Mouse (Mus musculus) intestine, embryonic 14.5 days (tissue): ENCODE data around the gene Olfr1537. TPM values are rescaled to one million over a fixed set of nuclear protein-coding genes. Genes with fewer than 3 reads are reported as not detected.

ENCODE experiments used
- ATAC-seq: fragments of 200-750 bp; cut with Nextera tagmentation; replicated peaks from 2 replicates; pipeline ENCODE4 v1.8.0; 2017; ENCODE audit warnings: low read depth, moderate number of reproducible peaks, moderate TSS enrichment, moderate library complexity; ENCODE audit not compliant: low FRiP score, low TSS enrichment
- DNase-seq: peaks from one replicate; pipeline ENCODE4 v3.0.0-alpha.2; 2018; ENCODE audit warnings: low spot score
- H3K27ac ChIP-seq: fragments of 300-500 bp; sonication (generic); 2 replicates; pipeline ENCODE4 v1.5.1; 2014; ENCODE audit warnings: low read depth, mild to moderate bottlenecking, control low read depth
- H3K27me3 ChIP-seq: fragments of 300-500 bp; sonication (generic); replicated peaks from 2 replicates; pipeline ENCODE4 v1.6.1; 2014; ENCODE audit warnings: low read length, control low read depth; ENCODE audit not compliant: control insufficient read depth, insufficient read depth
- H3K36me3 ChIP-seq: fragments of 300-500 bp; sonication (generic); 2 replicates; pipeline ENCODE4 v1.6.1; 2014; ENCODE audit warnings: low read length, control low read depth; ENCODE audit not compliant: control insufficient read depth, insufficient read depth
- H3K4me1 ChIP-seq: fragments of 300-500 bp; sonication (generic); replicated peaks from 2 replicates; pipeline ENCODE4 v1.6.1; 2014; ENCODE audit warnings: low read length, control low read depth, mixed read lengths; ENCODE audit not compliant: control insufficient read depth, insufficient read depth
- H3K4me2 ChIP-seq: fragments of 300-500 bp; sonication (generic); 2 replicates; pipeline ENCODE4 v1.6.1; 2014; ENCODE audit warnings: low read length
- H3K4me3 ChIP-seq: fragments of 300-500 bp; sonication (generic); 2 replicates; pipeline ENCODE4 v1.5.1; 2014; ENCODE audit warnings: low read depth, low read length, control low read depth, mixed read lengths
- H3K9ac ChIP-seq: fragments of 300-500 bp; sonication (generic); 2 replicates; pipeline ENCODE4 v1.6.1; 2014; ENCODE audit warnings: mild to moderate bottlenecking, low read length
- H3K9me3 ChIP-seq: fragments of 300-500 bp; sonication (generic); 2 replicates; pipeline ENCODE4 v1.6.1; 2016; ENCODE audit warnings: low read length, control low read depth; ENCODE audit not compliant: control insufficient read depth
- whole genome bisulfite sequencing: fragments of 180-500 bp; shearing (Covaris S2); extraction: QIAGEN DNeasy Blood & Tissue Kit; methylation state at CpG from one replicate; pipeline ENCODE4 v1.1.7; 2014; 5-methylcytosine and 5-hydroxymethylcytosine counted together
- polyA plus RNA-seq: library from polyadenylated mRNA; unstranded; fragments of >200 nt; fragmentation: Nextera tagmentation; extraction: Ambion mirVana; gene quantifications from 2 replicates; pipeline ENCODE4 v1.2.1, GENCODE M21; 2014

Gene Olfr1537
- not detected in 2 replicates for polyA plus RNA-seq

DNA sequence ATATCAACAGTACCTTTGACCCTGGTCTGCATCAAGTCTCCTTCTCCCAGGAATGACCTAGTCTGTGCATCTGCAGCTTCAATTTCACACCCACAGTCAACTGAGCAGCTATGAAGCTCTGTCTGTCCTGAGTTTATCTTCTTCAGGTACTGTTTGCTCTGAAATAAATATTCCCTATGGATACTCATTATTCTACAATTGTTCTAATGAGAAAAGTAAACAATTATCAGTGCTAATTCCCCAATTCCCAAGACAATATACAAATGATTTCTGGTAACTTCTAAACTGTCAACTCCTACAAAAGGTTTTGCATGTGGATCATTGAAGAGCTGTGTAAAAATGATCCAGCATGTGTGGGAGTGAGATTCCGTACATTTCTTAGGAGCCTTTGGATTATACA lies at the start of gene Olfr1537:
Gene Olfr1537 (minus strand): TSS at position 101 of the 400 bp plus-strand sequence.
- DNase-seq (no peak), ATAC-seq (no peak)
- no peak within 1 kb of the TSS for H3K27ac ChIP-seq
- no peaks in the 10 kb centered on the region for H3K27me3 ChIP-seq
- H3K4me1 ChIP-seq, result no peaks in the 10 kb centered on the region
- H3K9me3 ChIP-seq, result no peaks in the 10 kb centered on the region
- WGBS, result 82% methylated on average over 1 of the region's 1 CpGs
- no peaks in the 10 kb centered on the region for H3K36me3 ChIP-seq
- H3K4me2 ChIP-seq, result no peak within 1 kb of the TSS
- no peak within 1 kb of the TSS for H3K4me3 ChIP-seq
- no peak within 1 kb of the TSS for H3K9ac ChIP-seq

DNA sequence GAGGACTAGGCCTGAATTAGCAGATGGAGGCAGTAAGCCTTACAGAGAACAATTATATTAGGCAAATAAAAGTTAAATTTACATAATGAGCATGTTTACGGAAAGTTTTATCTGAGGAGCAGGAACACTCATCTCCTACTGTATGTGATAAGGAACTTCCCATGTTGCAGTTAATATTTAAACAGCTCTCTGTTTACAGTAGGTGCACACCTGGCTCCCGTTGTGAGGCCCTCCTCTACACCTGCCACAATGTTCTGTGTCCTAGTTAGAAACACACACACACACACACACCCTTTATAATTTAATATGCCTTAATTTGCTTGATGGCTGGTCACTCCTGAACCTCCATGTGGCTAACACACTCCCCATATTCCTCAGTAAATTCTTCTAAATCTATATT lies 37.3 kb upstream of the Olfr1537 start:
- no peak overlapping the region for H3K27ac ChIP-seq
- H3K4me1 ChIP-seq, result no peaks in the 10 kb centered on the region
- H3K27me3 ChIP-seq, result no peaks in the 10 kb centered on the region
- 60% methylated on average over 2 of the region's 2 CpGs for WGBS
- H3K36me3 ChIP-seq, result no peaks in the 10 kb centered on the region
- H3K9ac ChIP-seq, result no peak overlapping the region
- H3K4me2 ChIP-seq, result no peak overlapping the region
- no peak for DNase-seq
- H3K4me3 ChIP-seq, result no peak overlapping the region
- ATAC-seq, result no peak
- no peaks in the 10 kb centered on the region for H3K9me3 ChIP-seq

GRCm38 (mm10) chr9:39276718-39277117 lies 26.9 kb upstream of the Olfr1537 start, which contains the start of gene Olfr945:
TSS of gene Olfr945 (minus strand) at chr9:39276818.
- WGBS, result 91% methylated on average over 3 of the region's 3 CpGs
- Histone ChIP-seq H3K27me3 (no peaks in the 10 kb centered on the region), H3K4me2 (no peak within 1 kb of the TSS), H3K4me1 (no peaks in the 10 kb centered on the region), H3K36me3 (no peaks in the 10 kb centered on the region), H3K9me3 (no peaks in the 10 kb centered on the region), H3K4me3 (no peak within 1 kb of the TSS), H3K9ac (no peak within 1 kb of the TSS), H3K27ac (no peak within 1 kb of the TSS)
- DNase-seq, result no peak
- no peak for ATAC-seq

DNA sequence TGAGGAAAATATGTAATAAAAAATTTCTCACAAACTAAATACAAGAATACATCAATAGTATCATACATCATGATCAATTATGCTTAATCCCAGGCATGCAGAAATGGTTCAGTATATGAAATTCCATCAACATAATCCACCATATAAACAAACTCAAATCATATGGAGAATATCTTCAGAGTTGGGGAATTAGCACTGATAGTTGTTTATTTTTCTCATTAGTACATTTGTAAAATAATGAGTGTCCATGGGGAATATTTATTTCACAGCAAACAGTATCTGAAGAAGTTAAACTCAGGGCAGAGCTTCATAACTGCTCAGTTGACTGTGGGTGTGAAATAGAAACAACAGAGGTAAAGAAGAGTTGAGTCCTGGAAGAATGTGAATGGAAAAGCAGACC lies 48.2 kb downstream of the Olfr1537 start, which contains the start of gene Olfr944:
Gene Olfr944 (plus strand): TSS at position 301 of the 400 bp plus-strand sequence.
- Histone ChIP-seq H3K36me3 (no peaks in the 10 kb centered on the region), H3K9me3 (no peaks in the 10 kb centered on the region), H3K4me3 (no peak within 1 kb of the TSS), H3K9ac (no peak within 1 kb of the TSS), H3K4me1 (no peaks in the 10 kb centered on the region), H3K27ac (no peak within 1 kb of the TSS), H3K4me2 (no peak within 1 kb of the TSS), H3K27me3 (no peaks in the 10 kb centered on the region)
- no peak for ATAC-seq
- no peak for DNase-seq

Other genes with a start within 250 kb of the Olfr1537 start
- gene Olfr146, start 226.6 kb downstream of the Olfr1537 start, polyA plus RNA-seq, result not detected in 2 replicates
- not detected in 2 replicates for gene Olfr937, start 185.0 kb downstream of the Olfr1537 start, polyA plus RNA-seq
- gene Olfr938, start 171.1 kb downstream of the Olfr1537 start, polyA plus RNA-seq, result not detected in 2 replicates
- not detected in 2 replicates for gene Olfr27, start 121.9 kb downstream of the Olfr1537 start, polyA plus RNA-seq
- gene Olfr943, start 83.7 kb downstream of the Olfr1537 start, polyA plus RNA-seq, result not detected in 2 replicates
- not detected in 2 replicates for gene Olfr944, start 48.1 kb downstream of the Olfr1537 start, polyA plus RNA-seq
- not detected in 2 replicates for gene Olfr945, start 26.8 kb upstream of the Olfr1537 start, polyA plus RNA-seq
- not detected in 2 replicates for gene Olfr948, start 76.1 kb upstream of the Olfr1537 start, polyA plus RNA-seq
- not detected in 2 replicates for gene Olfr951, start 137.4 kb upstream of the Olfr1537 start, polyA plus RNA-seq
- gene Olfr952, start 177.2 kb upstream of the Olfr1537 start, polyA plus RNA-seq, result not detected in 2 replicates
- not detected in 2 replicates for gene Olfr954, start 206.7 kb upstream of the Olfr1537 start, polyA plus RNA-seq
- not detected in 2 replicates for gene Olfr955, start 221.9 kb upstream of the Olfr1537 start, polyA plus RNA-seq
- not detected in 2 replicates for gene Olfr44, start 244.0 kb upstream of the Olfr1537 start, polyA plus RNA-seq